Mouse (Mus musculus) lung, postnatal 0 days (tissue): ENCODE data around the gene Itgb5.

Experiments used
- CTCF ChIP-seq: IDR thresholded peaks from 2 replicates; pipeline ENCODE4 v1.5.1; 2016; ENCODE audit warnings: antibody characterized with exemption, mild to moderate bottlenecking
- EP300 ChIP-seq: IDR thresholded peaks from 2 replicates; pipeline ENCODE4 v1.6.1; 2016; ENCODE audit warnings: antibody characterized with exemption, mild to moderate bottlenecking, control low read depth

DNA sequence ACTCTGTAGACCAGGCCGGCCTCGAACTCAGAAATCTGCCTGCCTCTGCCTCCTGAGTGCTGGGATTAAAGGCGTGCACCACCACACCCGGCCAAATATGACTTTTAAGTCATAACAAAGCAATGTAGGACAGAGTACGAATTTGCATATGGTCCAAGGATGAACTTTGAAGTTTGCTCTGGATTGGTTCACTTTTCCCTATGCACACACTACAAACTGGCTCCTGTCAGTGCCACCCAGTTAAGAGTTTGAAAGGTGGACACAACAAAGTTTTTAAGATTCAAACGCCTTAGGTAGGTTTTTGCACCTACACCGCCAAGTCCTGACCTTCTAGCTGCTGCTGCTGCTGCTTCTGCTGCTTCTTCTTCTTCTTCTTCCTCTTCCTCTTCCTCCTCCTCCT lies 969 bp upstream of the Itgb5 start:
- TF ChIP-seq CTCF, result no peak
- no peak for TF ChIP-seq EP300
